Mouse (Mus musculus): ENCODE results near the gene Pfkl. TPM values are rescaled to one million over a fixed set of nuclear protein-coding genes. Genes with fewer than 3 reads are reported as not detected.

Pfkl gene
- total RNA-seq, 1 experiment: 138 TPM

DNA sequence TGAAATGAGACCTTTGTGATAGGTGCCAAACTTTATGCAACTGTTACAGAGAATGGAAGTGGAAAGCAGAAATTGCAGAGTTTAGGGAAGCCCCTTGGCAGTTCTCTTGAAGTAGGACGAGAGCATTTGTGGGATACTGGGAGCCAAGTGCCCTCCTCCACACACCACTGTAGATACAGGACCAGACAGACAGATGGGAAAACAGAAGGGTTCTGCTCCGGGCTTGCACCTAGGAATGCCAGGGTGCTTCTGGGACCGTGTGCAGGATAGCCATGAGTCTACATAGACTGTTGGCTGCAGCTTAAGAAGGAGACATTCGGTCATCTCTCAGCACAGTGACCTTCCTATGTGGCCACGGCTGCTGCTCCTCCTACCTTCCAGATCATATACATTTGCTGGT lies 35.1 kb downstream of the Pfkl start:
- no peaks in the 10 kb centered on the region for H3K4me1 ChIP-seq (ENCODE audit: control insufficient read depth in 2 of 2, insufficient read depth in 2 of 2, low read length in 2 of 2, poor library complexity in 1 of 2)
- H3K36me3 ChIP-seq (ENCODE audit: control insufficient read depth, insufficient read depth, low read length, poor library complexity, severe bottlenecking): no peaks in the 10 kb centered on the region
- no peak overlapping the region for H3K9ac ChIP-seq (ENCODE audit: insufficient read depth, low read depth, low read length, poor library complexity, severe bottlenecking)
- in situ Hi-C loops (cut with MboI; ENCODE audit: low sequenced_read_pairs in 2 of 2, unreplicated experiment in 2 of 2): no loop called here
- H3K27ac ChIP-seq (ENCODE audit: insufficient read depth, low read depth, low read length, poor library complexity, severe bottlenecking): no peak overlapping the region
- no peaks in the 10 kb centered on the region for H3K9me3 ChIP-seq (ENCODE audit: control insufficient read depth, insufficient read depth, low read depth, low read length)
- DNase-seq (ENCODE audit: low read depth, low spot score): no peak
- no peak overlapping the region for H3K4me3 ChIP-seq (ENCODE audit: insufficient read depth in 1 of 2, low read depth in 1 of 2, low read length in 2 of 2, poor library complexity in 1 of 2, severe bottlenecking in 1 of 2)
- no peak for TF ChIP-seq CHD2 (IDR thresholded peaks at IDR 0.05; ENCODE audit: low read depth, low read length)
- no peak for TF ChIP-seq ZC3H11A (IDR thresholded peaks at IDR 0.05; ENCODE audit: borderline replicate concordance, low read depth, low read length)
- TF ChIP-seq HCFC1 (IDR thresholded peaks at IDR 0.05; ENCODE audit: borderline replicate concordance, insufficient read depth, low read length): no peak
- TF ChIP-seq ZNF384 (IDR thresholded peaks at IDR 0.05; ENCODE audit: low read depth, low read length): no peak
- TF ChIP-seq MAFK (IDR thresholded peaks at IDR 0.05; ENCODE audit: insufficient read depth, low read depth, low read length): no peak

DNA sequence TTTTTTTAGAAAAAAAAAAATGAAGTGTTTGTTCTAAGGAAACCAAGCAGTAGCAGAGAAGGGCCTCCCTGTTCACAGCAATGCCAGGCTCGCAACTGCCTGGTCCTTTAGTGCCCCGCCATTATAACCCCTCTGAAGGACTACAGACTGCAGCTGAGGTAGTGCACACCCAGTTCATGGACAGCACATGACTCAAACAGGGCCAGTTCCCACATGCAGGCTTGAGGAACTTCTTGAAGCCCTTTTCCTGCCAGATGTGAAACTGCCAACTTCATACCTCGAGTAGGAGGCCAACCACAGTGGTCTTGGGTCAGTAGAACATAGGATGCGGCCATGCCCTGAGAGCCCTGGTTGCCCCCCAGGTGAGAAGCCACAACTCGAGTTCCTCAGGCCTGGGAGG lies 35.6 kb downstream of the Pfkl start:
- TF ChIP-seq CHD2 (IDR thresholded peaks at IDR 0.05; ENCODE audit: low read depth, low read length): no peak
- no peak for TF ChIP-seq MAFK (IDR thresholded peaks at IDR 0.05; ENCODE audit: insufficient read depth, low read depth, low read length)
- TF ChIP-seq HCFC1 (IDR thresholded peaks at IDR 0.05; ENCODE audit: borderline replicate concordance, insufficient read depth, low read length): no peak
- TF ChIP-seq ZC3H11A (IDR thresholded peaks at IDR 0.05; ENCODE audit: borderline replicate concordance, low read depth, low read length): no peak

DNA sequence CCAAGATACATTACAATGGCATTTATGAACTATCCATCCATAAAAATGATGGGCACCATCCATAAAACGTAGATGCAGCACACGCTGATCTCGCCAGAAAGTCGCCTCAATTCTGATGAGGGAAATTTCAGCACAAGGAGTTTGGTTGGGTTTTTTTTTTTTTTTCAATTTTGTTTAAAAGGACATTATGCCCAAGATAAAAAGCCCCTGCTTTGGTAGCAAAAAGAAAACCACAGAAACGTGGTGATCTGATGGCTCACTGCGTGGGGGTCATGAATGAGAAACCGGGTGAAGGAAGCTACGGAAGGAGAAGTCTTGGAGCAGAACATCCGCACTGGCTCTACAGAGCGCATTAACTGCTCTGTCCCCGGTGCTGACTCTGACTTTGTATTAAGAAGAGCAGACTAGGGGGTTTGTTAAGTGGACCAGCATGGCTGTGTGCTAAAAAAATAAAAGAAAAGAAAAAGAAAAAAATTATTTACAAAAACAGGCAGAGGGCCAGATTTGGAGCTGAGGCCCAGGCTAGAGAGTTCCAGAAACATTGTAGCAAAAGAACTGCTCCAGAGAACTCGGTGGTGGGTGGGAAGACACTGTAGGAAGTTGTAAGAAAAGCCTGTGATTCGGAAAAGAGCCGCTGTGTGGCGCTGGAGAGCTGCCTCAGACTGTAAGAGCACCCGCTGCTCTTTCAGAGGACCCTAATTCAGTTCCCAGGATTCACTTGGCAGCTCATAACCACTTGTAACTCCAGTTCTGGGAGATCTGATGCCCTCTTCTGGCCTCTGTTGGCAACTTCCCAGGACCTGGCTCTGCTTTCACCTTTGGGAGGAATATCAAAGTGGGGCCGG lies 38.0 kb downstream of the Pfkl start:
- H3K36me3 ChIP-seq (ENCODE audit: control insufficient read depth, insufficient read depth, low read length, poor library complexity, severe bottlenecking): no peaks in the 10 kb centered on the region
- no peak overlapping the region for H3K4me3 ChIP-seq (ENCODE audit: insufficient read depth in 1 of 2, low read depth in 1 of 2, low read length in 2 of 2, poor library complexity in 1 of 2, severe bottlenecking in 1 of 2)
- H3K4me1 ChIP-seq (ENCODE audit: control insufficient read depth in 2 of 2, insufficient read depth in 2 of 2, low read length in 2 of 2, poor library complexity in 1 of 2): peaks cover 0 to 2% of the 10 kb centered on the region in 2 experiments; a peak in 1 of 4 replicates
- H3K9me3 ChIP-seq (ENCODE audit: control insufficient read depth, insufficient read depth, low read depth, low read length): no peaks in the 10 kb centered on the region
- TF ChIP-seq ZC3H11A (IDR thresholded peaks at IDR 0.05; ENCODE audit: borderline replicate concordance, low read depth, low read length): peak; percentile 62; the same call in 1 of the 2 replicates
- no peak for TF ChIP-seq HCFC1 (IDR thresholded peaks at IDR 0.05; ENCODE audit: borderline replicate concordance, insufficient read depth, low read length)
- 0 out of 2 replicates have a peak, but pooled peaks have one; percentile 28 for TF ChIP-seq ZNF384 (IDR thresholded peaks at IDR 0.05; ENCODE audit: low read depth, low read length)
- no peak overlapping the region for H3K27ac ChIP-seq (ENCODE audit: insufficient read depth, low read depth, low read length, poor library complexity, severe bottlenecking)
- peak; percentile 46 for DNase-seq (ENCODE audit: low read depth, low spot score)
- H3K9ac ChIP-seq (ENCODE audit: insufficient read depth, low read depth, low read length, poor library complexity, severe bottlenecking): no peak overlapping the region
- in situ Hi-C loops (cut with MboI; ENCODE audit: low sequenced_read_pairs in 2 of 2, unreplicated experiment in 2 of 2): no loop called here

More for the DNA sequence above, 35.6 kb downstream of the Pfkl start:
- Histone ChIP-seq H3K4me3 (ENCODE audit: insufficient read depth in 1 of 2, low read depth in 1 of 2, low read length in 2 of 2, poor library complexity in 1 of 2, severe bottlenecking in 1 of 2) (no peak overlapping the region), H3K4me1 (ENCODE audit: control insufficient read depth in 2 of 2, insufficient read depth in 2 of 2, low read length in 2 of 2, poor library complexity in 1 of 2) (peaks cover 0 to 2% of the 10 kb centered on the region in 2 experiments; a peak in 1 of 4 replicates), H3K27ac (ENCODE audit: insufficient read depth, low read depth, low read length, poor library complexity, severe bottlenecking) (no peak overlapping the region), H3K9ac (ENCODE audit: insufficient read depth, low read depth, low read length, poor library complexity, severe bottlenecking) (no peak overlapping the region), H3K9me3 (ENCODE audit: control insufficient read depth, insufficient read depth, low read depth, low read length) (no peaks in the 10 kb centered on the region), H3K36me3 (ENCODE audit: control insufficient read depth, insufficient read depth, low read length, poor library complexity, severe bottlenecking) (no peaks in the 10 kb centered on the region)
- in situ Hi-C loops (cut with MboI; ENCODE audit: low sequenced_read_pairs in 2 of 2, unreplicated experiment in 2 of 2): no loop called here
- no peak for DNase-seq (ENCODE audit: low read depth, low spot score)

DNA sequence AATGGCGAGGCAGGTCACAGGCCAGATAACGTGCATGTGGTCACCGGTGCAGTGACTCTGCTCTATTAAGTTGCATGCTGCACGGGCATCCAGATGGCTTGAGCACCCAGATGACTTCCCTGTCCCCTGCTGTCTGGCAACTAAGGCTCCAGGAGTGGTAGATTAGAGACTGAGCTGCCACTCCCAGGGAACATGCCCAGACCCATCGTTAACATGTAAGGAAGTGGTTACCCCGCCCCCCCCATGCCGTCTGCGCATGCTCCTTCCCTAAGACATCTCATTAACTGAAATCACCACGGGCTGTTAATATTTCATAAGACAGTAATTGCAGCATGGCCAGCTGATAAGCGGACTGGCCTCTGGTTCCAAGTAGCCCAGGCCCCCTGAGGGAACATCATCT lies 38.7 kb downstream of the Pfkl start:
- H3K9ac ChIP-seq (ENCODE audit: insufficient read depth, low read depth, low read length, poor library complexity, severe bottlenecking): no peak overlapping the region
- in situ Hi-C loops (cut with MboI; ENCODE audit: low sequenced_read_pairs in 2 of 2, unreplicated experiment in 2 of 2): no loop called here
- TF ChIP-seq HCFC1 (IDR thresholded peaks at IDR 0.05; ENCODE audit: borderline replicate concordance, insufficient read depth, low read length): no peak
- no peak for TF ChIP-seq MAFK (IDR thresholded peaks at IDR 0.05; ENCODE audit: insufficient read depth, low read depth, low read length)
- TF ChIP-seq ZNF384 (IDR thresholded peaks at IDR 0.05; ENCODE audit: low read depth, low read length): no peak
- TF ChIP-seq ZC3H11A (IDR thresholded peaks at IDR 0.05; ENCODE audit: borderline replicate concordance, low read depth, low read length): no peak
- no peaks in the 10 kb centered on the region for H3K36me3 ChIP-seq (ENCODE audit: control insufficient read depth, insufficient read depth, low read length, poor library complexity, severe bottlenecking)
- no peak overlapping the region for H3K27ac ChIP-seq (ENCODE audit: insufficient read depth, low read depth, low read length, poor library complexity, severe bottlenecking)
- no peak for DNase-seq (ENCODE audit: low read depth, low spot score)
- no peak overlapping the region for H3K4me3 ChIP-seq (ENCODE audit: insufficient read depth in 1 of 2, low read depth in 1 of 2, low read length in 2 of 2, poor library complexity in 1 of 2, severe bottlenecking in 1 of 2)
- peaks cover 0 to 2% of the 10 kb centered on the region in 2 experiments; a peak in 1 of 4 replicates for H3K4me1 ChIP-seq (ENCODE audit: control insufficient read depth in 2 of 2, insufficient read depth in 2 of 2, low read length in 2 of 2, poor library complexity in 1 of 2)
- no peaks in the 10 kb centered on the region for H3K9me3 ChIP-seq (ENCODE audit: control insufficient read depth, insufficient read depth, low read depth, low read length)
